Mouse (Mus musculus) forelimb bud, embryonic 11.5 days (tissue): Measurements from ENCODE around the gene Golt1a.
"Not testable (repeated sequence)": the region's sequence is repeated elsewhere in the genome, so short reads cannot be mapped to it uniquely, and the experiment has no call there.

Source experiments
- DNase-seq: peaks from one replicate; pipeline ENCODE4 v3.0.0-alpha.2; 2012; ENCODE audit warnings: low read depth, low spot score

Gene Golt1a

GRCm38 (mm10) chr1:133302540-133302939 lies 7.1 kb upstream of the Golt1a start:
- DNase-seq = no peak

GRCm38 (mm10) chr1:133306842-133307241 lies 2.8 kb upstream of the Golt1a start:
- peak; percentile 66 for DNase-seq

DNA sequence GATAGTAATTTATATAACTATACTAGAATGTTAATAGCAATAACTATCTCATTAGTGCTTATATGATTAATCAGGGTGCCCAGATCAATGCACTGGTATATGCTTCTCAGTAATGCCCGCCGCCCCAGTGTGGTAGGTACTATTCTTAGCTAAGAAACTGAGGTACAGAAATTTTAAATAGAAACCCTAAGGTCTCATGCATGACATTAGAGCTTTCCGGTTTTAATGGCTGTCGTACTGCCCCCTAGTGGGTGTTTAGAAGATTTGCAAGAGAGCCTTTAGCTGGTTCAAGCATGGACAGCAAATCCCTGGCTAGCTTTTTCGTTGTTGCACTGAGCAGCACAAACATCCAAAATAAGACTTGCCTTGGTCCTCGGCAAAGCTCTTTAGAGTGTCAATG lies 2.3 kb upstream of the Golt1a start:
- DNase-seq = peak; percentile 69

GRCm38 (mm10) chr1:133311240-133311639 lies 1.6 kb downstream of the Golt1a start:
- DNase-seq = no peak

- DNase-seq = no peak
Measured at GRCm38 (mm10) chr1:133311946-133312345, 2.3 kb downstream of the Golt1a start.

- peak; percentile 43 for DNase-seq
Measured at GRCm38 (mm10) chr1:133314364-133314763, 4.8 kb downstream of the Golt1a start.

GRCm38 (mm10) chr1:133315775-133316174 lies 6.2 kb downstream of the Golt1a start:
- no peak for DNase-seq

DNA sequence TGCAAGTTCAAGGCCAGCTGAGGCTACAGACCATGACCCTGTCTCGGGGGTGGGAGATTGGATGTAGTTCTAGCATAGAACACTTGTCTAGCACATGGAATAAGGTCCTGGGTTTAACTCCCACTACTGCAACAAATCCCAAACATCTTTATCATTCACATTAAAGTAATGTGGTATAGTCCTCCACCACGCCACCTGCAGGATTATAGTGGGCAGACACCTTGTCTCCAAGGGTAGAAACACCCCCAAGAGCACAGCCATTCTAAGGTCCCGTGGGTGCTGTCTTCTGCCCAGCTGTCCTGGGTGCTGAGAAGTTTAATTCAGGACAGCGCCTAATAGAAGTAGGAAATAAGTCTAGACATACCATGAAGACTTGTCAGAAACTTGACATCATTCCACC lies 7.0 kb downstream of the Golt1a start:
- no peak for DNase-seq

DNA sequence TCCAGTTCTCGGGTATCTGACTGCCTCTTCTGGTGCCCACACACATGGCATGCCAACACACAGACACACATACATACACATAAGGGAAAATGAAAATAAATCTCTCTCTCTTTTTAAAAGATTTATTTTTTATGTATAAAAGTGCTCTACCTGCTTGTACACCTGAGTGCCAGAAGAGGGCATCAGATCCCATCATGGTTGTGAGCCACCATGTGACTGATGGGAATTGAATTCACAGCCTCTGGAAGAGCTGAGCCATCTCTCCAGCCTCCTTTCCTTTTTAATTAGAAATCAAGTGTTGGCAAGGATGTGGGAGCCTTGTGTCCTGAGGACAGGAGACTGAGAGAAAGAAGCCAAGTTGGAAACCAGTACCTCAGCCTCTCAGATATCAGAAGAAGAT lies 7.5 kb downstream of the Golt1a start:
- no peak for DNase-seq

GRCm38 (mm10) chr1:133321267-133321925 lies 11.8 kb downstream of the Golt1a start, which contains the start of gene Kiss1:
TSS of gene Kiss1 (plus strand) at chr1:133321875.
- no peak for DNase-seq

- DNase-seq = no peak
Measured at GRCm38 (mm10) chr1:133323333-133323732, 13.7 kb downstream of the Golt1a start.

- no peak for DNase-seq
Measured at GRCm38 (mm10) chr1:133325951-133326350, 16.4 kb downstream of the Golt1a start.

DNA sequence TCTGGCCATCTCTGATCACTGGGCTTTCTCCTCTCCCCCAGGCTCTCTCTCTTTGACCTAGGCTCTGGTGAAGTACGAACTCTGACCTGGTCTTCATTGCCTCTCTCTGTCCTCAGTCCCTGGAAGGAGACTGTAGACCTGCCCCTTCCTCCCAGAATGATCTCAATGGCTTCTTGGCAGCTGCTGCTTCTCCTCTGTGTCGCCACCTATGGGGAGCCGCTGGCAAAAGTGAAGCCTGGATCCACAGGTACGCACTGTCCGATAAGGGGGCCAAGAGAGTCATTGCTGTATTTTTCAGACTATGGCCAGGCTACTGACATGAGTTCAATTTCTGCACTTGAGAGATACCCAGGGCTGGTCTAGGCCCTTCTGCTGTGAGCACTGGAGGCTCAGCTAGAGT lies 17.5 kb downstream of the Golt1a start:
- DNase-seq = no peak

GRCm38 (mm10) chr1:133328299-133328795 lies 18.7 kb downstream of the Golt1a start:
- no peak for DNase-seq

DNA sequence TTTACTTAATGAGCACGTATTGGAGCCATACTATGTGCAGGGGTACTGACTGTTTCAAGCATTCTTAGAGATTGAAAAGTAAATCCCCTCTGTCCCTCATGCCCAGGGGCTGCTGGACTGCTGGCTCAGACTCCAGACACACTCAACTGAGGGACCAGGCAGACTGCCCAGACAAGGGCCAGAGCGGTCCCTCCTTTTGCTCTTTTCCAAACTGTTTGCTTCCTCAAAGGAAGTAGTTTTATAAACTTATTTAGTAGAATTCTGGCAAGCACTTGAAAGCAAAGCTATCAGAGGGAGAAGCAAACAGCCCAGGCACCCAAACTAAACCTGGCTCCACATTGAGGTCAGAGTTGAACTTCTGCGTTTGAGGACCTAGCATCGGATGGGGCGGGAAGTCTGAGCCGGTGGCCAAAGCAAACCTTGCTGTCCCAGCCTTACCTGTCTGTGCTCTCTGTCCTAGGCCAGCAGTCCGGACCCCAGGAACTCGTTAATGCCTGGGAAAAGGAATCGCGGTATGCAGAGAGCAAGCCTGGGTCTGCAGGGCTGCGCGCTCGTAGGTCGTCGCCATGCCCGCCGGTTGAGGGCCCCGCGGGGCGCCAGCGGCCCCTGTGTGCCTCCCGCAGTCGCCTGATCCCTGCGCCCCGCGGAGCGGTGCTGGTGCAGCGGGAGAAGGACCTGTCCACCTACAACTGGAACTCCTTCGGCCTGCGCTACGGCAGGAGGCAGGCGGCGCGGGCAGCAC lies 19.5 kb downstream of the Golt1a start:
- DNase-seq = no peak

DNA sequence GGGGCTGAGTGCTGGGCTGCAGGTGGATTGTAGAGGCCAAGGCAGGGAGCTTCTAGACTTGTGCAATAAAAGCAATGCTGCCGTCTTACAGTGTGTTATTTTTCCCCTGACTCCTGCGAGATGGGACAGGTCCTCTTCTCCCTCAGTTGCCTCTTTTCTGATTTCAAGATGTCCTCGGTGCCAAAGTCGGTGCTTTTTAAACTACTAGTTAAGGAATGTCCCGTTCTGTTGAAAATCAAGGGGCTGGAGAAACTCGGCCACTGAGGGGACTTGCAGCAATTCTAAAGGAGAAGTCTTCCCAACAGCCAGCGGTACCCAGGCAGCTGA lies 20.0 kb downstream of the Golt1a start:
- no peak for DNase-seq

GRCm38 (mm10) chr1:133331142-133331541 lies 21.5 kb downstream of the Golt1a start:
- DNase-seq = no peak

- DNase-seq = no peak
Measured at GRCm38 (mm10) chr1:133332656-133333430, 23.2 kb downstream of the Golt1a start.

DNA sequence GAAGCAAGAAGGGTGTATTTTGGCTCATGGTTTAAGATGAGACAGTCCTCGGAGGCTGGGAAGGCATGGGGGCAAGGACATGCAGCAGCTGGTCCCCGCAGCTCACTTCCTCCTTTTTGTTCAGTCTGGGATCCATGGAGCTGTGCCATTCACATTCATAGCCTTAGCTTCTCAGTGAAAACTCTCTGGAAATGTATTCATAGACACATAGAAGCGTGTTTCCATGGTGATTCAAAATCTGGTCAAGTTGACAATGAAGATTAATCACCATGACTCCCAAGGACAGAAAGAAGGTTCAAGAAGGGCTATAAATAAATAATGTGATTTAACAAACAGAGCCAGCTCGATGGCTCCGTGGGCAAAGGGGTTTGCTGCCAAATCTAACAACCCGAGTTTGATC lies 24.3 kb downstream of the Golt1a start:
- no peak for DNase-seq

DNA sequence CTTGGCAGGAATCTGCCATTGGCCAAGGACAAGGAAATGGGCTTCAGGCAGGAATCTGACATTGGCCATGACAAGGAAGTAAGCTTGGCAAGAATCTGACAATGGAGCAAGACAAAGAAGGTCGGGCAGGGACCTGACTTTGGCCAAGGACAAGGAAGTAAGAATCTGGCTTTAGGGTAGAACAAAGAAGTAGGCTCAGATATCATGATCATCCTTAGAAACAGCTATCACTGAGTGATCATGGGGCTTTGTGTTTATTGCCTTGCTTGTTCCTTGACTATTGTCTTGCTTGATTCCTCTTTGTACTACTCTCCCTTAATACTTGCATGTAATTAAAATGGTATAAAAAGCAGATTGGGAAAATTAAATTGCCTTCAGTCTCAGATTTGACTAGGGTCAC lies 30.8 kb downstream of the Golt1a start:
- not testable (repeated sequence) for DNase-seq

GRCm38 (mm10) chr1:133344357-133344756 lies 34.8 kb downstream of the Golt1a start:
- no peak for DNase-seq

DNA sequence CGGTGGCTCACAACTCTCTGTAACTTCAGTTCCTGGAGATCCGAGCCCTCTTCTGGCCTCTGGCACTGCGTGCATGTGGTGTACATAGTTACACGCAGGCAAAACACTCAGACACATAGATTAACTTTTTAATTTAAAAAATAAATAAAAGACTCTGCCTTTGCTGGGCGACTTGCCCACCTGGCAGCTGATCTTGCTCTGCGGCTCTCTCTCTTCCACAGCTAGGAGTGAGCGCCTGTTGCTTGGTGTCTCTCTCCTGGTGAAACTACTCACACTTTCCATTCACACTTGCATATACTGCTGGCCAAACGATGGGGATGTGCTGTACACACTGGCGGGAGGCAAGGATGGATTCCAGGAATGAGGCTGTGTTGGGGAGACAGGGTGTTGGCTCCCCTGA lies 36.9 kb downstream of the Golt1a start:
- no peak for DNase-seq
